Mouse (Mus musculus): ENCODE results near the gene Pds5b.
"Not testable (repeated sequence)": the region's sequence is repeated elsewhere in the genome, so short reads cannot be mapped to it uniquely, and the experiment has no call there.

The Pds5b gene

DNA sequence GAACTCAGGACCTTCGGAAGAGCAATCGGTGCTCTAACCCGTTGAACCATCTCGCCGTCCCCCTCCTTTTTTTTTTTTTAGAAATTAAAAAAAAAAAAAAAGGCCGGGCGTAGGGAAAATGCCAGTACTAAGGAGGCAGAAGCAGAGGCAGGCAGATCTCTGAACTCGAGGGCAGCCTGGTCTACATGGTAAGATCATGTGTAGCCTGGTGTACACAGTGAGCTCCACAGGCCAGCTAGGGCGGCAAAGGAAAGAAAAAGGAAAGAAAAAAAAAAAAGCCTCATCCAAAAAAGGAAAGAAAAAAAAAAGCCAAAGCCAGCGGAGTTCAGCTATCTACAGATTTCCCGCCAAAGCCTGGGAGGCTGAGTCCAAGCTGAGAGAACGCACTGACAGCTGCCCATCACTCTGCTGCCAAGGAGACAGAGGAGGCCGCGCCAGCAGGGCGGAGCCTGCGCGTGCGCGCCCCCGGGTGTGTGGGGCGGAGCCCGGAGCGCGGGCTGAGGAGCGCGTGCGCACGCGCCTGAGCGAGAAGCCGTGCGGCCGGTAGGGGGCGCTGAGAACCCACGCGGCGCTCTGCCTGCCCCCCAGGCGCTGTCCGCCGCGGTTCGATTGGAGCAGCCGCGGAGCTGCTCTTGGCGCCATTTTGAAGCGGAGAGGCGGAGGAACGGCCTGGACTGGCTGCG, at the start of gene Pds5b:
TSS of gene Pds5b (plus strand) at position 587 of the 683 bp plus-strand sequence.
- peak; percentile 87 to 93 for DNase-seq (ENCODE audit: low spot score in 2 of 2)

DNA sequence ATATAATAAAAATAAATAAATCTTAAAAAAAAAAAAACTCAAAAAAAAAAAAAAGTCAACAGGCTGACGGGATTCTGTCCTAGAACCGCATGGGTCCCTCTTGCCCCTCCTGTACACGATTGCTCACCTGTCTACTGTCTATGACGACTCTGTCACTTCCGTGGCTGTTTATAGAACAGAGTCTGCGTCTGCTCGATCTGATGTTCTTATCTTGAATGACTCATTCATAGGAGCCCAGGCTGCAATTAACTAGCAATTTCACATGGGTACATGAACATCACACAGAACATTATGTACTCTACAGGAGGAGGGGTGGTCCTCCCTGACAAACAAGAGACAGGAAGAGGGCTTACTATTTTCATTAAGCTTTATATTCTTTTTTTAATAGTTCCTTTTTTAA, 48.0 kb upstream of the Pds5b start:
- DNase-seq (ENCODE audit: low spot score in 2 of 2): no peak

DNA sequence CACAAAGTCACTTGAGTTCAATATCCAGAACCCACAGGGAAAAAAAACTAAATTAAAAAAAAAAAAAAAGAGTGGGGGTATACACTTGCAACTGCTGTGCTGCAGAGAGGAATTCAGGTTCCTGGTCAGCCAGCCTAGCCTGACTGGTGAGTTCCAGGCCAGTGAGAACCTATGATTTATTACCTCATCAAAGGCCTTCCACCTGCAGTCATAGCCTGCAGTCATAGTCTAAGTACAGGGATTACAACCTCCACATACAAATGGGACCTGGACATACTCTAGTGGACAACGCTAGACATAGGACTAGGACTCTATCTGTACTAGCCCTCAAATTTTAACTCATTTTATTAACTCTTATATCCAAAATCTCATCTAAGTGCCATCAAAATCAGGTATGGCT, 44.3 kb upstream of the Pds5b start:
- DNase-seq (ENCODE audit: low spot score in 2 of 2): no peak

DNA sequence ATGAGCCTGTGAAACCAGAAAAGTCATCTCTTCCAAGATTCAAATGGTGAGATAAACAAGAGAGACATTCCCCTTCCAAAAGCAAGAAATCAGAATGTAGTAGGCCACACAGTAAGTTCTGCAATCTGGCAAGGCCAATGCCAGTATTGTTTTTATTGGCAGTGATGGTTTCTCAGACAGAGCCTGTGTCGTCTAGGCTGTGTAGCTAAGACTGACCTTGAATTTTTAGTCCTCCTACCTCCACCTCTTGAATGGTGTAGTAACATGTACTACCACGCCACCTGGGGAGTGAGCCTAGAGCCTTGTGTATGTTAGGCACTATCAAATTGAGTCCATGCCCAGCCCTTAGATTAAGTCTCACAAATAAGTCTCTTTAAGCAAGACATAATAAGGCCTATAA, 43.8 kb upstream of the Pds5b start:
- no peak for DNase-seq (ENCODE audit: low spot score in 2 of 2)

DNA sequence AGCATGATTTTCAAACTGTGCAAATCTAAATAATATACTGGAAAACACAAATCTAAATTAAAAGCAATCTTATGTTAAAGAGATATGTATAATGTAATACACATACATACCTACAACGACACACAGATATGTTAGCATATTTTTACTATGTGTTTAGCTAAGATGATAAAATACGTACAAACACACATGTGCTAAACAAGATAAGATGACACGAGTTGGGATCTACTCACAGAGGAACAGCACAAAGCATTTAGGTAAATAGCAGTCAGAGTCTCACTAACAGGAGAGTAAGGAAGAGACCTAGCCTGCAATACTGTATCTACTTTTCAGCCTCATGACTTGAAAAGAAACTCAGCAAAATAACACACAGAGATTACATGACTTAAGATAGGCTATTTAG, 32.1 kb upstream of the Pds5b start:
- DNase-seq (ENCODE audit: low spot score in 2 of 2): no peak

DNA sequence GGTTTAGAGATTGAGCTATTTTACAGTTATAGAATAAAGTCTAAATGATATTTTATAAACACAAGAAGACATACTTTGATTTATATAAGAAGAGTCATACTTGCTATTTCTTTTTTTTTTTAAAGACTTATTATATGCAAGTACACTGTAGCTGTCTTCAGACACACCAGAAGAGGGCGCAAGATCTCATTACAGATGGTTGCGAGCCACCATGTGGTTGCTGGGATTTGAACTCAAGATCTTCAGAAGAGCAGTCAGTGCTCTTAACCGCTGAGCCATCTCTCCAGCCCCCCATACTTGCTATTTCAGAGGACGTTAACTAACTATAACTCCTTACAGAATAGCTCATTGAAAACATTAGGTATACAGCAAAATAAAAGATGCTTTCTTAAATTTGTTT, 30.1 kb upstream of the Pds5b start:
- not testable (repeated sequence) for DNase-seq (ENCODE audit: low spot score in 2 of 2)

DNA sequence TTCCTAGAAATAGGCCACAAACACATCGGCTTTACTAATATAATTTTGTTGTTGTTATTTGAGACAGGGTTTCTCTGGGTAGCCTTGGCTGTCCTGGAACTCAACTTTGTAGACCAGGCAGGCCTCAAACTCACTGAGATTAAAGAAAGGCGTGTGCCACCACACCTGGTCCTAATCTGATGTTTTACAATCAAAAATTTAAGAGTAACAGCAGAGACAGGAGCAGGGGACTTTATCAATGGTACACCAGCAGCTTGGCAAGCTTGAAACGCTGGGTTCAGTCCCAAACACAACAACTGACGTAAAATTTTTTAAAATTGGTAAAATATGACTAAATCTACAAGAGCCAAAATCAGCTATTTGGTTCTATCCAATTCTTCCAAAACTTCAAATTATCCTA, 28.6 kb upstream of the Pds5b start:
- no peak for DNase-seq (ENCODE audit: low spot score in 2 of 2)

DNA sequence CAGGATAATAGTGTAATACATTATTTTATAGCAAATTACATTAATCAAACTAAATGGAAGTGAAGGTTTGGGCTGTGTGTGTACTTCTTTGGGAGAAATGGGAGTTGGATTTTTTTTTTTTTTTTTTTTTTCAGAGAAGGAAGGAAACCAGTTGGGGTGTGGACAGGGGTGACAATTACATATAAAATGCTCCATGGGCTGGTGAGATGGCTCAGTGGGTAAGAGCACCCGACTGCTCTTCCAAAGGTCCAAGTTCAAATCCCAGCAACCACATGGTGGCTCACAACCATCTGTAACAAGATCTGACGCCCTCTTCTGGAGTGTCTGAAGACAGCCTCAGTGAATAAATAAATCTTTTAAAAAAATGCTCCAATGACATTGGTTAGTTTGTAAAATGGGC, 21.0 kb upstream of the Pds5b start:
- DNase-seq (ENCODE audit: low spot score in 2 of 2): no peak

DNA sequence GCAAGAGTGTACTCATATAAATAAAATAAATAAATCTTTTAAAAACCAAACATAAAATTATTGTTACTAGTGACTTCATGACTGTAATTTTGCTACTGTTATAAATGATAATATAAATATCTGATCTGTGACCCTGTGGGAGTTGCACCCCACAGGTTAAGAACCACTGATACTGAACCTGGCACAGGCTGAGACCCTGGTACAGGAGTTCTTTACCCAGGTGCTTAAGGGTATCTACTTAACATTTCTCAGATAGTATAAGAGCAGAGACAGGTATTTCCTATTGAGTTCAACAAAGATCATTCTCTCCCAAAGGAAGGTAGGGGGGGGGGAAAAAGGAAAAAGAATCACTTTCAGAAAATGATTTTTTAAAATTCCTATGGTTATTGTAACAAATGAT, 19.0 kb upstream of the Pds5b start:
- DNase-seq (ENCODE audit: low spot score in 2 of 2): no peak

DNA sequence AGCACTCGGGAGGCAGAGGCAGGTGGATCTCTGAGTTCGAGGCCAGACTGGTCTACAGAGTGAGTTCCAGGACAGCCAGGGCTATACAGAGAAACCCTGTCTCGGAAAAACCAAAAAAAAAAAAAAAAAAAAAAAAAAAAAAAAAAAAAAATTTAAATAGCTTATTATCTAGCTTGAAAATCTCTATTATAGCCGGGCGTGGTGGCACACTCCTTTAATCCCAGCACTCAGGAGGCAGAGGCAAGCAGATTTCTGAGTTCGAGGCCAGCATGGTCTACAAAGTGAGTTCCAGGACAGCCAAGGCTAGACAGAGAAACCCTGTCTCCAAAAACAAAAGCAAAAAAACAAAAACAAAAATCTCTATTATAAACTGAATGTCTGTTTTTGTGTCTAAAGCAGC, 14.1 kb upstream of the Pds5b start:
- DNase-seq (ENCODE audit: low spot score in 2 of 2): not testable (repeated sequence)

DNA sequence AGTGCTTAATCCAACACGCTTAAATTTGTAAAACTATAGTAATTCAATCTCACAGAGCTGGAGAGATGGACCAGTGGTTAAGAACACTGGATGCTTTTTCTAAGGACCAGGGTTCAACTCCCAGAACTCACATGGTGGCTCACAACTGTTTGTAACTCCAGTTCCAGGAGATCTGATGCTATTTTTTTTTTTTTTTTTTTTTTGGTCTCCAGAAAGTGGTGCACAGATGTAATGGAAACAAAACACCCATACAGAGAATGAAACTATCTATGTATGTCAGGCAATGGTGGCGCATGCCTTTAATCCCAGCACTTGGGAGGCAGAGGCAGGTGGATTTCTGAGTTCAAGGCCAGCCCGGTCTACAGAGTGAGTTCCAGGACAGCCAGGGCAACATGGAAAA, 13.2 kb upstream of the Pds5b start:
- DNase-seq (ENCODE audit: low spot score in 2 of 2): not testable (repeated sequence)

DNA sequence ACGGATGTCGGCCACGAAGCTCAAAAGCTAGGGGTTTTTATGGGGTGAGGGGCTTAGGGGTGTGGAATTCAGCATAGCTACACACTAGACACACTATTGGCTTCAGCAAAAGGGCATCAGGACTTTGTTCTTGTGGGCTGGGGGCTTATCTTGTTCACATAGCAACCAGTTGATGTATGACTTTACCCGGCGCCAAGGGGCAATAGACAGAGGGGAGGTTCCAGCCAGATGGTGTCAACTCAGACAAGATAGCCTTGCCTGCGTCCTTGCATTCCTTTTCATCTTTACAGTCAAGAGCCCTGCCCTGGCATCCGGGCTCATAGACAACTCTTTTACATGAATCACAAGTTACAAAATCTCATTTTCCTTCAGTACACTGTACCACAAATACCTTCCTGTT, 9.6 kb upstream of the Pds5b start:
- not testable (repeated sequence) for DNase-seq (ENCODE audit: low spot score in 2 of 2)

DNA sequence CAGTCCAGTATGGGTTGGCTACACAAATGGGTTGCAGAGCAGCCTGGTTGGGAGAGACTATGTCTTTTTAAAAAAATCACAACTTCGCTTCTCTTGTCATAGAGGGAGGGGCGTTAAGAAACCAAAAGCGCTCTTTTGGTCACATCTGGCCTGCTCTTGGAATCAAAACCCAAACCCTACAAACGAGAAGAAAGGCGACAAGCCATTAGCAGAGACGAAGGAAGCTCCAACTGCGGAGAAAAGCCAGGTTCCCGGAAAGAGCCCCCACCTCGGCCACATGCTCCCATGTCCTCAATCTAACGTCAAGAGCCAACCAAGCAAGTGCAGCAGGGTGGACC, 8.8 kb upstream of the Pds5b start:
- no peak for DNase-seq (ENCODE audit: low spot score in 2 of 2)

DNA sequence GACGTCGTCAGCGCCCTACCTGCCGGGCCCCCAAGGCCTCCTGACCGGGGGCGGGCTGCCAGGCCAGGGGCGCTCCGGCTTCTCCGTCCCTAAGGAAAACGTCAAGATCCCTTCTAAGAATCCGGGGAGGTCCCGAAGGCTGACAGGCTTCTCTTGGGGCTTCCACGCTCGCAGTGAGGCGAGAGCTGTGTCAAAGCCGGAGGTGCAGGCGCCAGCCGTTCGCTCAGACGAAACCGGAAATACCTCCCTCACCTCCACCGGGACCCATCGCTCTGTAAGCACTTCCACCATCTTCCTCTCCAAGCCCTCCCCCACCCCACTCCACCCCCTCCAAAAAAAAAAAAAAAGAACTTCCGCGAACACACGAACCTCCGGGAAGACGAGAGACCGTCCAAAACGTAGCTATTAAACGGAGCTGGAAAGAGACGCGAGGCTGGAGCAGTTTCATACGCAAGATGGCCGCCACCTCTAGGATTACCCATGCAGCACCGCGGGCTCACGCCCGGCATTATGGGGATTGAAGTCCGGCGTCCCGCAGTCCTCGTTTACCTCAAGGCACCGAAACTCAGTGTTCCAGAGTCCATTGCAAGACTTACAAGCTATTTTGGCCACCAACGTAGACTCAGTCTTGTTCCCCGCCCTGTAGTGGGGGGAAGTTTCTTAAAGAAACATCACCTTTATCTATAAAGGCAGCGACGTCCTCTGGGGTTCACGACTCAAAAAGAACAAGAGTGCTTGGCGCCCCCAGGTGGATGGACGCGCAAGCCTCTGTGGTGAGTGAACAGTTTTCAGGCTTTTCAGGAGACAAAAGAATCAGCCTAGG, 8.2 kb upstream of the Pds5b start:
- peak; percentile 94 to 97 for DNase-seq (ENCODE audit: low spot score in 2 of 2)

DNA sequence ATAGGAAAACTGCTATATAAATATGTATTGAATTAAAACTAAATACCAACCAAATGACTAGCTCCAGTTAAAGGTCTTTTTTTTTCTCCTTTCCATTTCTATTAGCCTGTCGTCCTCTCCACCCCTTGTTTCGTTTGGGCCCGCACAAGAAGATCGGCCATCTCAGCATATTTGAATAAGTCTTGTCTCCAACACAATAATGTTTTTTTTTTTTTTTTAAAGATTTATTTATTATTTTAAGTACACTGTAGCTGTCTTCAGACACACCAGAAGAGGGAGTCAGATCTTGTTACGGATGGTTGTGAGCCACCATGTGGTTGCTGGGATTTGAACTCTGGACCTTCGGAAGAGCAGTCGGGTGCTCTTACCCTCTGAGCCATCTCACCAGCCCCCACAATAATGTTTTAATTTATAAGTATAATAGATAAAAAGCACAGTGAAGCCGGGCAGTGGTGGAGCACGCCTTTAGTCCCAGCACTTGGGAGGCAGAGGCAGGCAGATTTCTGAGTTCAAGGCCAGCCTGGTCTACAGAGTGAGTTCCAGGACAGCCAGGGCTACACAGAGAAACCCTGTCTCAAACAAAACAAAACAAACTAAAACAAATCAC, 7.3 kb upstream of the Pds5b start, which contains the start of gene N4bp2l2:
TSS of gene N4bp2l2 (minus strand) at position 51 of the 607 bp plus-strand sequence.
- DNase-seq (ENCODE audit: low spot score in 2 of 2): not testable (repeated sequence)

DNA sequence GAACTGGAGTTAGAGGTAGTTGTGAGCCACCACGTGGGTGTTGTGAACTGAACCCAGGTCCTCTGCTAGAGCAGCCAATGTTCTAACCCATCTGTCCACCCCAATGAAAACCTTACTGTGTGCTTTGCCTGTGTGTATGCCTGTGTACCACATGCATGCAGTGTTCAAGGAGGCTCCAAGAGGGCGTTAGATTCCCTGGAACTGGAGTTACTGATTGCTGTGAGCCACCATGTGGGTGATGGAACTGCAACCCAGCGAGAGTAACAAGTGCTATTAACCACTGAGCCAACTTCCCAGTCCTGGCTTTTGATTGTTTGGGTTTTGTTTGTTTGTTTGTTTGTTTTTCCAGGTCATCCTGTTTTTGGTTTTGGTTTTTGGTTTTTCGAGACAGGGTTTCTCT, 4.8 kb upstream of the Pds5b start:
- DNase-seq (ENCODE audit: low spot score in 2 of 2): no peak

DNA sequence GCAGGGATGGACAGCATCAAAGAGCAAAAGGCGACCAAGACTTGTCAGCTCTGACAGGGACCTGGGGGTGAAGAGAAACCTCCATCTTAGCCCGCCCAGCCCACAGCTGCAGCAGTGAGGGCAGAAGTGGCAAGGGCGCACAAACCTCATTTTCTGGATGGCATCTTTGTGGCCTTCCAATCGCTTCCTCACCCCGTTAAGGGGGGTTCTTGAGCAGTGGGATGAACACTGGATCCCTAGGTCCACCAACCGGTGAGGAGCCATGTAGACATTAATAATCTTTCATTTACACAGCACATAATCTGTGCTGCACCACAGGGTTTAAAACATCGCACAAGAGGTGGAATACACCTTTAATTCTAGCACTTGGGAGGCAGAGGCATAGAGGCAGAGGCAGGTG, 1.2 kb upstream of the Pds5b start:
- DNase-seq (ENCODE audit: low spot score in 2 of 2): no peak

DNA sequence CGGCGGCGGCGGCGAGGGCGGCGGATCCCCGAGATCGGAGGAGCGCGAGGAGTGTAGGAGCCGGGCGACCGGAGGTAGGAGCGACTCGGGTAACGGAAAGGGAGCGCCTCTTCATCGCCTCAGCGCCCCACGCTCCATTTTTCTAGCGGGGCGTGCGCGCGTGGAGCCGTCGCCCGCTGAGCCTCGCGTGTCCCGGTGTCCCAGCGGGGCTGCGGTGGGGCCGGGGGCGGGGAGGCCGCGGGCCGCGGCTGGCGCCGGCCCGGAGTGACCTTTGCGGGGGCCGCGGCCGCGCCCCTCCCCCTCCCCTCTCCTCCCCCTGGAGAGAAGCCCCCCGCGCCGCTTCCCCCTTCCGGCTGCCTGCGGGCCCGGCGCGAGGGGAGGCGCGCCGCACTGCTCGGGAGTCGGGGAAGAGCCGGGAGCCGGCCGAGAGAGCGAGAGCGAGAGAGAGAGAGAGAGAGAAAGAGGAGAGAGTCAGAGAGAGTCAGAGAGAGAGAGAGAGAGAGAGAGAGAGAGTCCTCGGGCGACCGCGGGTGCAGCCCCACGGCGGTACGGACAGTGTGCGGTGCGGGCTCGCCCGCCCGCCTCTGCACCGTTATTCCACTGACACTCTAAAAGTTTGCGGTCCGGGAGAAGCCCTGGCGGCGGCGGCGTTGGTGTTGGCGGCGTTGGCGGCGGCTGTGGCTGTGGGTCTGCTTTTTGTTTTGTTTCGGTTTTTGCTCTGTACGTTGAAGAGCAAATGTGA, 512 bp downstream of the Pds5b start:
- DNase-seq (ENCODE audit: low spot score in 2 of 2): no peak

DNA sequence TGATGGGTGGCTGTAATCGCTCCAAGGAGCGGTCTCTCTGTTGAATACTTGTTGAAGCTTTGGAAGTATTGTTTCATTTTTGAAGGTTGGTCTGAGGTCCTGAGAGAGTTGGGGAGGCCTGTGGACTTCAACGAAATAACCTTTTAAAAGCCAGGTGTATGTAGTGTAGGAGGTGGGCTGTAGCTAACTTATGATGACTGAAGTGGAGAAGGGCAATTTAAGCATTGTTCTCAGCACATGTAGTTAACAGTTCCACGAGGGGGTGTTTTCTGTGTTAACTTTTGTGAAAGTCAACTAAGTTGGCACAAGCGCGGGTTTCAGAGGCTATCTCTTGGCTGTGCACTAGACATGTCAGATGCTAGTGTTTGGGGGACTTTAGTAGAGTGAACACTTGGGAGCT, 1.3 kb downstream of the Pds5b start:
- no peak for DNase-seq (ENCODE audit: low spot score in 2 of 2)

DNA sequence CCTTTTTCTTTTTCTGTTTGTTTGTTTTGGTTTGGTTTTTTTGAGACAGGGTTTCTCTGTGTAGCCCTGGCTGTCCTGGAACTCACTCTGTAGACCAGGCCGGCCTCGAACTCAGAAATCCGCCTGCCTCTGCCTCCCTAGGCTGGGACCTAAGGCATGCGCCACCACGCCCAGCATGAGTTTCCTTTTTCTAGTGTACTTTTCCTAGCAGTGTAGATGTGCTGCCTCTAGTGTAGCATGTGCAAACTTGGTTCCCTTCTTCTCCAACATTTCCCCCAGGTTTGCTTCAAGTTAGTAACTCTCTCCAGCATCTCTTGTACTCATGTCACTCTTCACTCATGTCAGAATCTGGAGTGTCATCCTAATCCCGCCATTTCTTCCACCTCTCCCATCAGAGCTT, 9.3 kb downstream of the Pds5b start:
- not testable (repeated sequence) for DNase-seq (ENCODE audit: low spot score in 2 of 2)

DNA sequence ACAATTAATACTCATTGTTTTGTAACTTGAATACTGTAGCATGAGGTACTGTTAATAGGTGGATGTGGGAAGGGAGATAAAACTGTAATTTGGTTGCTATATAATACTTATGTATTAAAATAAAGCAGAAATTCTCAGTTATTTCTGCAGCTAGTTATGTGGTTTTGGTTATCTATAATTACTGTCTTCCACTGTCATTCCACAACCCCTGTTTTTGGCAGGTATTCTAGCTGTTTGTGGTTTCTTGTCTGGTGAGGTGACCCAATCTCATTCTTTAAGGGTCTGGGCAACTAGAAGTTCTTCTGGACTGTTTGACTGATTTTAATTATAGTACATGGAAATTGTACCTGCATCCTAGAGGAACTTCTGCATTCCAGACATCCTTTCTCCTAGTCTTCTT, 17.1 kb downstream of the Pds5b start:
- DNase-seq (ENCODE audit: low spot score in 2 of 2): no peak

DNA sequence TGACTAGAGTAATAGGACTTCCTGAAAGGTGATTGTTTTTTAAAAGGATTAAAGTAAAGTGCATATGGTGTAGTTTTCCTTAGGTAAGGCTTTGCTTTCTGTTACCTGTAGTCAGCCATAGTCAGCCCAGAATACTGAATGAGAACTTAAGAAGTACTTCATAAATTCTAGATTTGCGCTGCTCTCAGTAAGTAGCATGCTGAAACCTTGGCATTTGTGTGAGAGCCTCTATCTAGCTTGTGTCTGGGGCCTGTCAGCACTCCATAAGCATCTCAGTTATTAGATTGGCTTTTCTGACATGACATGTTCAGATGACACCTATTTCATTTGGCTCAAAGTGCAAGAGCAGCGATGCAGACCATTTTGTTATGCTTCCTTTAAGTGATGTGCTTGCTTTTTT, 19.7 kb downstream of the Pds5b start:
- no peak for DNase-seq (ENCODE audit: low spot score in 2 of 2)
